Mouse (Mus musculus): ENCODE data around the gene Wipf2. TPM values are rescaled to one million over a fixed set of nuclear protein-coding genes. Genes with fewer than 3 reads are reported as not detected.

The Wipf2 gene
- total RNA-seq (2015; ENCODE audit: low replicate concordance) (9.4 and 21.7 TPM in 2 replicates), total RNA-seq (2017; ENCODE audit: low replicate concordance) (6.4 and 8.2 TPM in 2 replicates)

GRCm38 (mm10) chr11:98863028-98863750 is at the start of gene Wipf2:
Gene Wipf2, plus strand, starts transcription at chr11:98863638.
- ATAC-seq (replicated peaks; ENCODE audit: low FRiP score, poor library complexity, severe bottlenecking): peak; percentile 94

- no peak for ATAC-seq (replicated peaks; ENCODE audit: low FRiP score, poor library complexity, severe bottlenecking)
These were observed 46.7 kb upstream of the Wipf2 start for GRCm38 (mm10) chr11:98816706-98817239.

GRCm38 (mm10) chr11:98820968-98821367 is 42.5 kb upstream of the Wipf2 start:
- no peak for ATAC-seq (replicated peaks; ENCODE audit: low FRiP score, poor library complexity, severe bottlenecking)

GRCm38 (mm10) chr11:98826071-98826470 is 37.4 kb upstream of the Wipf2 start:
- ATAC-seq (replicated peaks; ENCODE audit: low FRiP score, poor library complexity, severe bottlenecking): 0 out of 2 replicates have a peak, but pooled peaks have one; percentile 11

- ATAC-seq (replicated peaks; ENCODE audit: low FRiP score, poor library complexity, severe bottlenecking): no peak
These were observed 35.6 kb upstream of the Wipf2 start for GRCm38 (mm10) chr11:98827877-98828276.

- ATAC-seq (replicated peaks; ENCODE audit: low FRiP score, poor library complexity, severe bottlenecking): 0 out of 2 replicates have a peak, but pooled peaks have one; percentile 44
These were observed 34.2 kb upstream of the Wipf2 start for GRCm38 (mm10) chr11:98829091-98829775.

GRCm38 (mm10) chr11:98829875-98830274 is 33.6 kb upstream of the Wipf2 start:
- ATAC-seq (replicated peaks; ENCODE audit: low FRiP score, poor library complexity, severe bottlenecking): no peak

- ATAC-seq (replicated peaks; ENCODE audit: low FRiP score, poor library complexity, severe bottlenecking): no peak
These were observed 28.1 kb upstream of the Wipf2 start for GRCm38 (mm10) chr11:98835296-98835695.

- ATAC-seq (replicated peaks; ENCODE audit: low FRiP score, poor library complexity, severe bottlenecking): no peak
These were observed 27.7 kb upstream of the Wipf2 start for GRCm38 (mm10) chr11:98835725-98836124.

GRCm38 (mm10) chr11:98836128-98836527 is 27.3 kb upstream of the Wipf2 start:
- peak; percentile 5; the same call in 1 of the 2 replicates for ATAC-seq (replicated peaks; ENCODE audit: low FRiP score, poor library complexity, severe bottlenecking)

- ATAC-seq (replicated peaks; ENCODE audit: low FRiP score, poor library complexity, severe bottlenecking): peak; percentile 93
These were observed 26.7 kb upstream of the Wipf2 start, which contains the start of gene Rapgefl1 for GRCm38 (mm10) chr11:98836651-98837141. Gene Rapgefl1, plus strand, starts transcription at chr11:98836785.

GRCm38 (mm10) chr11:98837231-98837704 is 26.2 kb upstream of the Wipf2 start:
- no peak for ATAC-seq (replicated peaks; ENCODE audit: low FRiP score, poor library complexity, severe bottlenecking)

GRCm38 (mm10) chr11:98837917-98838316 is 25.5 kb upstream of the Wipf2 start:
- ATAC-seq (replicated peaks; ENCODE audit: low FRiP score, poor library complexity, severe bottlenecking): no peak

GRCm38 (mm10) chr11:98838512-98838911 is 24.9 kb upstream of the Wipf2 start:
- no peak for ATAC-seq (replicated peaks; ENCODE audit: low FRiP score, poor library complexity, severe bottlenecking)

GRCm38 (mm10) chr11:98839402-98839801 is 24.0 kb upstream of the Wipf2 start:
- ATAC-seq (replicated peaks; ENCODE audit: low FRiP score, poor library complexity, severe bottlenecking): no peak

GRCm38 (mm10) chr11:98839897-98840296 is 23.5 kb upstream of the Wipf2 start:
- no peak for ATAC-seq (replicated peaks; ENCODE audit: low FRiP score, poor library complexity, severe bottlenecking)

- no peak; the same call in 1 of the 2 replicates for ATAC-seq (replicated peaks; ENCODE audit: low FRiP score, poor library complexity, severe bottlenecking)
These were observed 17.4 kb upstream of the Wipf2 start for GRCm38 (mm10) chr11:98846016-98846415.

- ATAC-seq (replicated peaks; ENCODE audit: low FRiP score, poor library complexity, severe bottlenecking): no peak
These were observed 16.4 kb upstream of the Wipf2 start for GRCm38 (mm10) chr11:98846865-98847604.

GRCm38 (mm10) chr11:98849196-98849894 is 14.1 kb upstream of the Wipf2 start:
- no peak for ATAC-seq (replicated peaks; ENCODE audit: low FRiP score, poor library complexity, severe bottlenecking)

Data from erythroblast, adult 5-6 weeks (primary cell).